Mouse (Mus musculus) midbrain, embryonic 10.5 days (tissue): ENCODE measurements around the gene Gm21970. TPM values are rescaled to one million over a fixed set of nuclear protein-coding genes. Genes with fewer than 3 reads are reported as not detected.

Source experiments
- DNase-seq: peaks from one replicate; pipeline ENCODE4 v3.0.0-alpha.2; 2017; ENCODE audit warnings: low spot score
- H3K27ac ChIP-seq: fragments of 300-500 bp; sonication (generic); replicated peaks from 2 replicates; pipeline ENCODE4 v1.5.1; 2016; ENCODE audit warnings: mild to moderate bottlenecking
- H3K27me3 ChIP-seq: fragments of 300-500 bp; sonication (generic); 2 replicates; pipeline ENCODE4 v1.6.1; 2016; ENCODE audit warnings: low read depth, mild to moderate bottlenecking; ENCODE audit not compliant: poor library complexity, severe bottlenecking
- H3K36me3 ChIP-seq: fragments of 300-500 bp; sonication (generic); 2 replicates; pipeline ENCODE4 v1.6.1; 2016; ENCODE audit warnings: mild to moderate bottlenecking, moderate library complexity
- H3K4me1 ChIP-seq: fragments of 300-500 bp; sonication (generic); 2 replicates; pipeline ENCODE4 v1.6.1; 2016
- H3K4me3 ChIP-seq: fragments of 300-500 bp; sonication (generic); 2 replicates; pipeline ENCODE4 v1.5.1; 2016; ENCODE audit warnings: mild to moderate bottlenecking, moderate library complexity
- H3K9me3 ChIP-seq: fragments of 300-500 bp; sonication (generic); replicated peaks from 2 replicates; pipeline ENCODE4 v1.6.1; 2016; ENCODE audit warnings: mild to moderate bottlenecking
- WGBS: fragments of 180-500 bp; shearing (Covaris S2); methylation state at CpG from one replicate; pipeline ENCODE4 v1.1.7; 2016; 5-methylcytosine and 5-hydroxymethylcytosine counted together
- polyA plus RNA-seq: library from polyadenylated mRNA; unstranded; fragments of >200 nt; fragmentation: Nextera tagmentation; extraction: Ambion mirVana; gene quantifications from 2 replicates; pipeline ENCODE4 v1.2.1, GENCODE M21; 2016

Gene Gm21970
- polyA plus RNA-seq, 1 experiment from 2014 or later, result not detected

- Histone ChIP-seq H3K9me3 (no peaks in the 10 kb centered on the region), H3K36me3 (peaks cover 43% of the 10 kb centered on the region), H3K27ac (no peak overlapping the region), H3K27me3 (no peaks in the 10 kb centered on the region), H3K4me1 (peaks cover 8% of the 10 kb centered on the region; the same call in 1 of the 2 replicates), H3K4me3 (no peak overlapping the region)
- 43% methylated on average over 8 of the region's 8 CpGs for WGBS
- no peak for DNase-seq
Measured at GRCm38 (mm10) chr16:91395633-91396392, 4.3 kb downstream of the Gm21970 start.

GRCm38 (mm10) chr16:91396844-91397537 lies 5.5 kb downstream of the Gm21970 start:
- peaks cover 39% of the 10 kb centered on the region for H3K36me3 ChIP-seq
- H3K4me1 ChIP-seq, result peaks cover 8% of the 10 kb centered on the region; the same call in 1 of the 2 replicates
- DNase-seq, result no peak
- WGBS, result 64% methylated on average over 10 of the region's 10 CpGs
- no peaks in the 10 kb centered on the region for H3K27me3 ChIP-seq
- no peak overlapping the region for H3K4me3 ChIP-seq
- no peak overlapping the region for H3K27ac ChIP-seq
- H3K9me3 ChIP-seq, result no peaks in the 10 kb centered on the region

GRCm38 (mm10) chr16:91398030-91398429 lies 6.5 kb downstream of the Gm21970 start:
- Histone ChIP-seq H3K27ac (no peak overlapping the region), H3K4me1 (peaks cover 8% of the 10 kb centered on the region; the same call in 1 of the 2 replicates), H3K36me3 (peaks cover 31% of the 10 kb centered on the region), H3K4me3 (no peak overlapping the region), H3K27me3 (no peaks in the 10 kb centered on the region), H3K9me3 (no peaks in the 10 kb centered on the region)
- WGBS, result 93% methylated on average over 12 of the region's 12 CpGs
- no peak for DNase-seq

- Histone ChIP-seq H3K9me3 (no peaks in the 10 kb centered on the region), H3K27ac (no peak overlapping the region), H3K36me3 (peaks cover 32% of the 10 kb centered on the region), H3K4me3 (no peak overlapping the region), H3K4me1 (peaks cover 8% of the 10 kb centered on the region; the same call in 1 of the 2 replicates), H3K27me3 (no peaks in the 10 kb centered on the region)
- no peak for DNase-seq
- WGBS, result 93% methylated on average over 7 of the region's 7 CpGs
Measured at GRCm38 (mm10) chr16:91398944-91399343, 7.4 kb downstream of the Gm21970 start.

GRCm38 (mm10) chr16:91401569-91402165 lies 10.1 kb downstream of the Gm21970 start:
- peaks cover 20% of the 10 kb centered on the region for H3K4me1 ChIP-seq
- no peak overlapping the region for H3K4me3 ChIP-seq
- no peak overlapping the region for H3K27ac ChIP-seq
- peaks cover 18% of the 10 kb centered on the region for H3K36me3 ChIP-seq
- DNase-seq, result no peak
- H3K9me3 ChIP-seq, result no peaks in the 10 kb centered on the region
- WGBS, result 91% methylated on average over 6 of the region's 6 CpGs
- peaks cover 16% of the 10 kb centered on the region; the same call in 1 of the 2 replicates for H3K27me3 ChIP-seq

- H3K27ac ChIP-seq, result no peak overlapping the region
- DNase-seq, result no peak
- no peak overlapping the region for H3K4me3 ChIP-seq
- H3K36me3 ChIP-seq, result peaks cover 18% of the 10 kb centered on the region
- no peaks in the 10 kb centered on the region for H3K9me3 ChIP-seq
- peaks cover 21% of the 10 kb centered on the region; the same call in 1 of the 2 replicates for H3K27me3 ChIP-seq
- peaks cover 21% of the 10 kb centered on the region for H3K4me1 ChIP-seq
- 89% methylated on average over 9 of the region's 9 CpGs for WGBS
Measured at GRCm38 (mm10) chr16:91403784-91404183, 12.3 kb downstream of the Gm21970 start.

GRCm38 (mm10) chr16:91404187-91404586 lies 12.7 kb downstream of the Gm21970 start:
- H3K9me3 ChIP-seq, result no peaks in the 10 kb centered on the region
- H3K4me3 ChIP-seq, result no peak overlapping the region
- peaks cover 21% of the 10 kb centered on the region for H3K4me1 ChIP-seq
- peaks cover 18% of the 10 kb centered on the region for H3K36me3 ChIP-seq
- no peak for DNase-seq
- H3K27me3 ChIP-seq, result peaks cover 21% of the 10 kb centered on the region; the same call in 1 of the 2 replicates
- no peak overlapping the region for H3K27ac ChIP-seq
- 94% methylated on average over 8 of the region's 8 CpGs for WGBS

- Histone ChIP-seq H3K36me3 (peaks cover 18% of the 10 kb centered on the region), H3K27ac (no peak overlapping the region), H3K4me3 (no peak overlapping the region), H3K9me3 (no peaks in the 10 kb centered on the region), H3K4me1 (peaks cover 21% of the 10 kb centered on the region), H3K27me3 (peaks cover 21% of the 10 kb centered on the region; the same call in 1 of the 2 replicates)
- 76% methylated on average over 10 of the region's 10 CpGs for WGBS
- DNase-seq, result no peak
Measured at GRCm38 (mm10) chr16:91404828-91405577, 13.5 kb downstream of the Gm21970 start.

- Histone ChIP-seq H3K4me1 (peaks cover 21% of the 10 kb centered on the region), H3K4me3 (peak within 1 kb of the TSS; percentile 82), H3K27me3 (peaks cover 21% of the 10 kb centered on the region; the same call in 1 of the 2 replicates), H3K9me3 (no peaks in the 10 kb centered on the region), H3K27ac (peak within 1 kb of the TSS; percentile 86), H3K36me3 (peaks cover 18% of the 10 kb centered on the region)
- peak; percentile 55 for DNase-seq
- WGBS, result 7% methylated on average over 51 of the region's 51 CpGs
Measured at GRCm38 (mm10) chr16:91405640-91406584, 14.4 kb downstream of the Gm21970 start, which contains the start of gene Il10rb. Gene Il10rb (plus strand): TSS chr16:91406164.

GRCm38 (mm10) chr16:91406585-91407220 lies 15.2 kb downstream of the Gm21970 start:
- Histone ChIP-seq H3K36me3 (peaks cover 18% of the 10 kb centered on the region), H3K4me1 (peaks cover 21% of the 10 kb centered on the region), H3K4me3 (peak overlapping the region; percentile 82), H3K27me3 (peaks cover 21% of the 10 kb centered on the region; the same call in 1 of the 2 replicates), H3K27ac (peak overlapping the region; percentile 86), H3K9me3 (no peaks in the 10 kb centered on the region)
- peak; percentile 28 for DNase-seq
- 4% methylated on average over 13 of the region's 13 CpGs for WGBS
